Mouse (Mus musculus) midbrain, embryonic 15.5 days (tissue): Measurements from ENCODE around the gene Adh7. TPM values are rescaled to one million over a fixed set of nuclear protein-coding genes. Genes with fewer than 3 reads are reported as not detected.
A peak's percentile ranks its signal among the peaks of the same experiment; 100 is the strongest.

Source experiments
- ATAC-seq: fragments of 200-750 bp; cut with Nextera tagmentation; replicated peaks from 2 replicates; pipeline ENCODE4 v1.8.0; 2017; ENCODE audit warnings: moderate TSS enrichment
- H3K27ac ChIP-seq: fragments of 300-500 bp; sonication (generic); 2 replicates; pipeline ENCODE4 v1.5.1; 2015; ENCODE audit warnings: mild to moderate bottlenecking, inconsistent platforms
- H3K27me3 ChIP-seq: fragments of 300-500 bp; sonication (generic); replicated peaks from 2 replicates; pipeline ENCODE4 v1.6.1; 2015; ENCODE audit warnings: inconsistent platforms
- H3K36me3 ChIP-seq: fragments of 300-500 bp; sonication (generic); replicated peaks from 2 replicates; pipeline ENCODE4 v1.6.1; 2015; ENCODE audit warnings: inconsistent platforms
- H3K4me1 ChIP-seq: fragments of 300-500 bp; sonication (generic); 2 replicates; pipeline ENCODE4 v1.6.1; 2015; ENCODE audit warnings: inconsistent platforms
- H3K4me2 ChIP-seq: fragments of 300-500 bp; sonication (generic); 2 replicates; pipeline ENCODE4 v1.6.1; 2015; ENCODE audit warnings: inconsistent platforms, mild to moderate bottlenecking, moderate library complexity
- H3K4me3 ChIP-seq: fragments of 300-500 bp; sonication (generic); 2 replicates; pipeline ENCODE4 v1.5.1; 2015; ENCODE audit warnings: mild to moderate bottlenecking, inconsistent platforms
- H3K9ac ChIP-seq: fragments of 300-500 bp; sonication (generic); 2 replicates; pipeline ENCODE4 v1.6.1; 2015; ENCODE audit warnings: mild to moderate bottlenecking, inconsistent platforms
- H3K9me3 ChIP-seq: fragments of 300-500 bp; sonication (generic); 2 replicates; pipeline ENCODE4 v1.6.1; 2016; ENCODE audit warnings: inconsistent platforms
- WGBS: fragments of 180-500 bp; shearing (Covaris S2); methylation state at CpG from one replicate; pipeline ENCODE4 v1.1.7; 2015; ENCODE audit warnings: mixed read lengths; 5-methylcytosine and 5-hydroxymethylcytosine counted together
- polyA plus RNA-seq: library from polyadenylated mRNA; unstranded; fragments of >200 nt; fragmentation: Nextera tagmentation; extraction: Ambion mirVana; gene quantifications from 2 replicates; pipeline ENCODE4 v1.2.1, GENCODE M21; 2015

The Adh7 gene
- polyA plus RNA-seq, 1 experiment from 2014 or later, result 1.4 TPM

DNA sequence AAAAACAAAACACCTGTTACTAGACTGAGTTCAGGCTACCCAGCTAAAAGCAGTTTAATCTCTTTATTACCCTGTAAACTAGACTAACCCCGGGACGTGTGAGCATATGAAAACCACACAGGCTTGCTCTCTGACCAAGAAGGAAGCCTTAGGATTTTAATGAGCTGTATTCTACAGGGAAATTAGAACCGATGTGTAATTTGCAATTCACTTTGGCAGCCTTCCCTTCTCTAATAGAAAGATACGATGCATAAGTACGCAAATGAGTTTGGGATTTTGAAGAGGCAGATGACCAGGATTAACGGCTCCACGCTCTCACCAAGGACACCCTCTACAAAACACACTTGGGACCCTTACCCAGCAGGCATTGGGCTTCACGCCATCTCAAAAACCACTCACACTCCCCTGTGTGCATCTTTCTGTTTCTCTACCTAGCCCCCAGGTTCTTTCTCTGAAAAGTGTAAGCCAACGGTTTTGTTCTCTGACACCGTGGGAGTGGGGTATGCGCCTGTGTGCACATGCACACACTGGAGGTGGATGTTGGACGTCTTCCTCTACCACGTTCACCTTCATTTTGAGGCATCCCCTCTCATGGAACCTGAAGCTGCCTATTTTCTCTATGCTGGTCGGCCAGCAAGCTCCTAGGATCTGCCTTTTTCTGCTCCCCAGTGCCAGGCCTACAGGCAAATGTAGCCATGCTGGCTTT, 24.6 kb downstream of the Adh7 start:
- H3K27me3 ChIP-seq, result no peaks in the 10 kb centered on the region
- no peak overlapping the region for H3K9ac ChIP-seq
- no peak overlapping the region for H3K4me2 ChIP-seq
- H3K36me3 ChIP-seq, result no peaks in the 10 kb centered on the region
- no peaks in the 10 kb centered on the region for H3K4me1 ChIP-seq
- no peak overlapping the region for H3K4me3 ChIP-seq
- peak; percentile 55; the same call in 1 of the 2 replicates for ATAC-seq
- H3K27ac ChIP-seq, result no peak overlapping the region
- H3K9me3 ChIP-seq, result no peaks in the 10 kb centered on the region
- 52% methylated on average over 14 of the region's 14 CpGs for WGBS

DNA sequence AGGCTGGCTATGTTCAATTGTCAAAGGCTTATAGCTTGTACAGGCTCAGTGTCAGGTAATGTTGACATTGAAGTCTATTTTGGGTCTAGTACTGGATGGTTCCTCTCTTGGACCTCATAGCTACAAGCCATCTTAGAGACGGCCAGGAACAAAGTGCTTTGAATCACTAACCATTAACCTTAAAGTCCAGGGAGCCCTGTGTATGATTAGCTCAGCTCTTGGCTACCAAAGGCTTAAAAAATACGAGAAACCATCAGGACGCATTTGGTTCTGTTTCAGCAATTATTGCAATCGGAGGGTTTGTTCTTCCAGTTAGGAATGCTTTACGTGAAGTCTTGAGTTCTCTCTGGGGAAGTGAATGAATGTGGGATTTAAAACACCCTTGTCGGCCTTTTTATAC, 25.4 kb downstream of the Adh7 start:
- WGBS, result 92% methylated on average over 6 of the region's 6 CpGs
- Histone ChIP-seq H3K36me3 (no peaks in the 10 kb centered on the region), H3K27me3 (no peaks in the 10 kb centered on the region), H3K9me3 (no peaks in the 10 kb centered on the region), H3K9ac (no peak overlapping the region), H3K27ac (no peak overlapping the region), H3K4me1 (no peaks in the 10 kb centered on the region), H3K4me2 (no peak overlapping the region), H3K4me3 (no peak overlapping the region)
- no peak for ATAC-seq

DNA sequence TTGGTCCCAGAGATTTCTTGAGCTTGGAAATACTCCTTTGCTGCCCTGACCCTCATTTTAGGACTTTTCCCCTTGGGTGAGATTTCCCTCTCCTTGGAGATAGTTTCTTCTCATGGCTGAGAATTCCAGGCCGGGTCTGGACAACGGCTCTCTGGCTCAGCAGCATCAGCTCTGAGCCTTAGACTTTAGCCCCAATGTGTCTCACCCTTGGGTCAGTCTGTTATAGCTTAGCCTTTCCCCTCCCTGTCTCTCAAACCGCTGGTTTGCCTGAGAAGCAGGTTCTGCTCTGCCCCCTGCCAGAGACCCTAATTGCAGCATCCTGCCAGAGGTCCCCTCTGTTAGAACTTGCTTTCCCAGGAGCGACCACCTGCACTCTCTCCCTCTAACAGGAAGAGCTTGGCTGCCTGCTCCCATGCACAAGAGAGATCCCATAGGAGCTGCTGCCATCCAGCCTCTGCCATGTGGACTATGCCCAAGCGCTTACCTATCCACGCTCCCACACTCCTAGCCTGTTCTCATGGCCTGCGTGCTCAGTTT, 26.8 kb downstream of the Adh7 start:
- Histone ChIP-seq H3K4me3 (no peak overlapping the region), H3K4me1 (no peaks in the 10 kb centered on the region), H3K9me3 (no peaks in the 10 kb centered on the region), H3K27me3 (no peaks in the 10 kb centered on the region), H3K4me2 (no peak overlapping the region), H3K27ac (no peak overlapping the region), H3K9ac (no peak overlapping the region), H3K36me3 (no peaks in the 10 kb centered on the region)
- no peak for ATAC-seq
- WGBS, result 73% methylated on average over 7 of the region's 7 CpGs

DNA sequence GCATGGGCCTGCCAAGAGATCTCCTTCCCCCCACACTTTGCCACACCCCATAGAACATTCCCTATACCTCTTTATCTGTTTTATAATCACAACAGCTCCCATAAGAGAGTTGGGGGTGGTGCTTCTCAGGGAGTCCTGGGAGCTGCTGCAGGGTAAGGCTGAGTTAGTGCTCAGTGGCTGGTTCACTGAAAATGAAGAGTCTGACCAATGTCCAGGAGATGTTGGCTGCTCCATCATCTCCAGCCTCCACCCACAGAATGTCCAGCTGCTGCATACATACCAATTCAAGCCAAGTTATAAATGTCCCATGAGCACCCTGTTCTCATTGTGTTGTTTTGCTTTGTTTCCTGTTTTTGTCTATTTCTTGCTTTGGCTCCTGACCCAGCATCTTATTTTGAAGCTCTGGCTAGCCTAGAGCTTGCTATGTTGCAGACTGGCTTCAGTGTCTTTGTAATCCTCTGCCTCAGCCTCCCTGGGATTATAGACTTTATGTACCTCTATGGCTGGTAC, 29.0 kb downstream of the Adh7 start:
- Histone ChIP-seq H3K27ac (no peak overlapping the region), H3K4me1 (no peaks in the 10 kb centered on the region), H3K4me3 (no peak overlapping the region), H3K4me2 (no peak overlapping the region), H3K36me3 (no peaks in the 10 kb centered on the region), H3K9me3 (no peaks in the 10 kb centered on the region), H3K9ac (no peak overlapping the region), H3K27me3 (no peaks in the 10 kb centered on the region)
- no peak for ATAC-seq

DNA sequence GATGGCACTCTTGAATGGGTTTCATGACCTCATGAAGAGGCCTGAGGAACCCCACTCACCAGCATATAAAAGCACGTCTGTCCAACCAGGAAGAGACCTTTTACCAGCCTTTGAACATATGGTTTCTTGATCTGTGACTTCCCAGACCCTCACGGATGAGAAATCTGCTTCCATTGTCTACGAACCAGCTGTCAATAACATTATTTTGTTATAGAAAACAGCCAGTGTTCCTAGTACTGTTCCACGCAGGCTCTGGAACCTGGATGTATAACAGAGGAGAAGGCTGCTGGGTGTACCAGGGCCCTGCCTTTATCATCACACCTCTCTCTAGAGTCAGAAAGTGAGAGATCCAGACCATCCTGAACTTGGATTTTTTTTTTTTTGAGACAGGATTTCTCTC, 29.7 kb downstream of the Adh7 start:
- Histone ChIP-seq H3K27me3 (no peaks in the 10 kb centered on the region), H3K36me3 (no peaks in the 10 kb centered on the region), H3K9ac (no peak overlapping the region), H3K4me2 (no peak overlapping the region), H3K4me1 (no peaks in the 10 kb centered on the region), H3K27ac (no peak overlapping the region), H3K9me3 (no peaks in the 10 kb centered on the region), H3K4me3 (no peak overlapping the region)
- WGBS, result 81% methylated on average over 4 of the region's 4 CpGs
- ATAC-seq, result no peak

DNA sequence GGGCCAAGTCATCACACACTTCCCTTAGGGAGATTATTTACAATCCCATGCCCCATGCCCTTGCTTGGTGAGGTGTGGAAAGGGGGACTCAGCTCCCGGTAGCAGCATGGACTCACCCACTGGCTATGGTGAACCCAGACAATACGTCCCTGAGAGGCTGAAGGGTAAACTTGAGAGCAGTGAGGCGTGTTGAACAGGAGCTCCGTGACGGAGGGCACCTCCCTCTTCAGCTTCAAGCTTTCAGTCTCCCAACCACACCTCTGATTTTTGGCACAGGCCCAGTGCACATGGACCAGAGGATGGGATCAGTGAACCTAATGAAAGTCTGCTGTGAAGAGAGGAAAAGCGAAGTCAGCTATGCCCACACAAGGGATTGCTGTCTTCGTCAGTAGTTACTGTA, 30.5 kb downstream of the Adh7 start:
- no peaks in the 10 kb centered on the region for H3K36me3 ChIP-seq
- no peak for ATAC-seq
- no peak overlapping the region for H3K9ac ChIP-seq
- H3K4me3 ChIP-seq, result no peak overlapping the region
- H3K27ac ChIP-seq, result no peak overlapping the region
- H3K27me3 ChIP-seq, result no peaks in the 10 kb centered on the region
- H3K4me1 ChIP-seq, result no peaks in the 10 kb centered on the region
- no peaks in the 10 kb centered on the region for H3K9me3 ChIP-seq
- WGBS, result 67% methylated on average over 7 of the region's 7 CpGs
- H3K4me2 ChIP-seq, result no peak overlapping the region

DNA sequence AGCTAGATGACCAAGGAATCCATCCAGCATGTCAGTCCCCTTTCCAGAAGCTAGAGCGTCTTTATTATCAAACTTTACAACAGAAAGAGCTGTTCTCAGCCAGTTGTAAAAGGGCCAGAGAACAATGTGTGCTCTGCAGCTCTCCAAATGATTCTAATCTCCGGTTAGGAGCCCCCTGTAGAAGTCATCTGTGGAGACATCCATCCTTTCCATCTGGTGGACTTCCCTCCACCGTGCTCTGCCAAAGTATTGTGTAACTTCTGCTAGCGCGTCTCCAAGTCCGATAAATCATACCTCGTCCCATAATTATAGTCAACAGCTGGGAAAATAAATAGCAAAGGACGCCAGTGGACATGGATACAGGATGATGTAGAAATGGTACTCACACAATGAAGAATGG, 31.2 kb downstream of the Adh7 start:
- WGBS, result 90% methylated on average over 8 of the region's 8 CpGs
- Histone ChIP-seq H3K36me3 (no peaks in the 10 kb centered on the region), H3K9me3 (no peaks in the 10 kb centered on the region), H3K4me1 (no peaks in the 10 kb centered on the region), H3K4me2 (no peak overlapping the region), H3K27ac (no peak overlapping the region), H3K9ac (no peak overlapping the region), H3K27me3 (no peaks in the 10 kb centered on the region), H3K4me3 (no peak overlapping the region)
- ATAC-seq, result no peak

DNA sequence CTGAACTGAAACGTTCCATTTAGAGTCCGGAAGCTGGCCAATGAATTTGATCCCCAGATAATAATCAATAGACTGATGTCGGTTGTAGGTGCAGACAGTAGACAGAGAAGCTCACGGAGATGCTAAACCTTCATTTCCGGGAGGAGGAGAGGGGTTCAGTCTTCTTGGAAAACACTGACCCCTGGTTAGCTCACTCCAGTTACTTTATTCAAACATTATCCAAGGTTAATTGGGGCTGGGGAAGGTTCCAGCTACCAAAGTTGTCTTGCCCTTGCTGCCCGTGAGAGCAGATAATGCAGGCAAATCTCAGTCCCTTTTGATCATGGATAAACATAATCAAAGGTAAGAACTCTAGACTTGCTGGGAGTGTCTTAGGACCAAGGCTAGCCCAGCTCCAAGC, 33.6 kb downstream of the Adh7 start:
- no peaks in the 10 kb centered on the region for H3K9me3 ChIP-seq
- no peak for ATAC-seq
- no peaks in the 10 kb centered on the region for H3K4me1 ChIP-seq
- WGBS, result 89% methylated on average over 6 of the region's 6 CpGs
- H3K27me3 ChIP-seq, result no peaks in the 10 kb centered on the region
- H3K4me3 ChIP-seq, result no peak overlapping the region
- no peak overlapping the region for H3K27ac ChIP-seq
- no peak overlapping the region for H3K4me2 ChIP-seq
- no peak overlapping the region for H3K9ac ChIP-seq
- no peaks in the 10 kb centered on the region for H3K36me3 ChIP-seq

DNA sequence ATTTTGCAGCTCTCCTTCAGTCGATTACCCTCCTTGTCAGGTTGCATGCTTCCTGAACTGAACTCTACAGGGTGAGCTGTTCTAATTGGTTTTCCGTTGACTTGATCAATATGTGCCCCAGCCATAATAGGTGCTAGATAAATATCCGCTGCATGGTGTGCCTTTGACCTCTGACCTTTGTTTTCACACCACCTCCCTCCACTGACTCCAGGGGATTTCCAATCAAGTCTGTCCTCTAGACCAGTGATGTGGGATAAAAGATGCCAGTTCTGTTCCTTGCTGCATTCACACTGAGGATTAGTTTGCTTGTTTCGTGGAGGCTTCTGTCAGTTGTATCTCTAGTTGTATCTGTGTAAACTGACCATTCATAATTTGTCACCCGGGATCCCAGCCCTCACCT, 36.6 kb downstream of the Adh7 start:
- ATAC-seq, result no peak
- H3K4me3 ChIP-seq, result no peak overlapping the region
- no peak overlapping the region for H3K4me2 ChIP-seq
- H3K9ac ChIP-seq, result no peak overlapping the region
- H3K4me1 ChIP-seq, result no peaks in the 10 kb centered on the region
- 36% methylated on average over 5 of the region's 5 CpGs for WGBS
- no peaks in the 10 kb centered on the region for H3K9me3 ChIP-seq
- no peaks in the 10 kb centered on the region for H3K36me3 ChIP-seq
- no peaks in the 10 kb centered on the region for H3K27me3 ChIP-seq
- H3K27ac ChIP-seq, result no peak overlapping the region

DNA sequence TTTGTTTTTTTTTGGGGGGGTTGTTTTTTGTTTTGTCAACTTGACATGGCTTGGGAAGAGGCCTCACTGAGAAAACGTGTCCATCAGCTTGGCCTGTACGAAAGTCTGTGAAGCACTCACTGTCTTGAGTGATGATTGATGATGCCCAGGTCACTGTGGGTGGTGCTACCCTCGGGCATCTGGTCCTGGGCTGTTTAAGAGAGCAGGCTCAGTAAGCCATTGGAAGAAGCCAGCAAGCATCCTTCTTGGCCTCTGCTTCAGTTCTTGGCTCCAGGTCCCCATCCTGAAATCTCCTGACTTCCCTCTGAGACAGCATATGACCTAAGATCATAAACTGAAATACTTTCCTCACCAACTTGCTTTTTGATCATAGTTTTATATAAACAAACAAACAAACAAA, 37.8 kb downstream of the Adh7 start:
- Histone ChIP-seq H3K9me3 (no peaks in the 10 kb centered on the region), H3K27me3 (no peaks in the 10 kb centered on the region), H3K4me3 (no peak overlapping the region), H3K36me3 (no peaks in the 10 kb centered on the region), H3K4me1 (no peaks in the 10 kb centered on the region), H3K27ac (no peak overlapping the region), H3K4me2 (no peak overlapping the region), H3K9ac (no peak overlapping the region)
- no peak for ATAC-seq
- WGBS, result 84% methylated on average over 3 of the region's 3 CpGs

DNA sequence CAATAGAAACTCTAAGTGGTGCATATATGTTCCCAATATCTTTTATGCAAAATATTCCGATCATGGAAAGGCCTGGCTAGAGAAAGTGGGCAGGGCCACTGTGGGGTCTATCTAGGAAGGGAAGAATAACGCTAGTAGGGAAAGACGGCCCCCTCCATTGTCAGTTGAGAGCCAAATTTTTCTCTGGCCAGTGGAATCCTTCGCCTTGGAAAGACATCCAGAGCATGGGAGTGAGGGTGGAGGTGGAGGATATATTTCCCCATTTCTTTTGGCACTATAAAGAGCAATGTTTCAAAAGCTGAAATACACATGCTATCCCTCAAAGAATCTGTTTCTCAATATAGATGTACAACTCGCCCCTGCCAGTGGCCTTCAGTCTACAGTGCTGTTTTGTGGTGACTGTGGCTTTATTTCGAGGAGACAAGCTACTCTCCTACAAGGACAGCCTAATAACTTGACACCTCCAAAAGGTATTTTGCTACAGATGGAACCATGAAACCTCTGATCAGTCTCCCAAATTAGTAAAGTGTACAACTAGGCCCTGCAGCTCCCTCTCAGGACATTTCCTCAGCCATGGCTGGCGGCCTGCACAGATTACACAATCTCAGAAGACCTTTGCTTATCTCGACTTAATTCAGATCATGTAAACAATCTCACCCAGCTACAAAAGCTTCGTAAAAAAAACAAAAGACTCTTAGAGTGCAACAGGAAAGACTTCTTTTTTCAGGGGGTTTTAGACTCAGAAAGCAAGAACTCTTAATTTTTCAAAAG, 38.4 kb downstream of the Adh7 start:
- Histone ChIP-seq H3K27me3 (no peaks in the 10 kb centered on the region), H3K9me3 (no peaks in the 10 kb centered on the region), H3K4me1 (no peaks in the 10 kb centered on the region), H3K4me3 (no peak overlapping the region), H3K9ac (no peak overlapping the region), H3K4me2 (no peak overlapping the region), H3K36me3 (no peaks in the 10 kb centered on the region), H3K27ac (no peak overlapping the region)
- WGBS, result 84% methylated on average over 9 of the region's 9 CpGs
- ATAC-seq, result no peak

DNA sequence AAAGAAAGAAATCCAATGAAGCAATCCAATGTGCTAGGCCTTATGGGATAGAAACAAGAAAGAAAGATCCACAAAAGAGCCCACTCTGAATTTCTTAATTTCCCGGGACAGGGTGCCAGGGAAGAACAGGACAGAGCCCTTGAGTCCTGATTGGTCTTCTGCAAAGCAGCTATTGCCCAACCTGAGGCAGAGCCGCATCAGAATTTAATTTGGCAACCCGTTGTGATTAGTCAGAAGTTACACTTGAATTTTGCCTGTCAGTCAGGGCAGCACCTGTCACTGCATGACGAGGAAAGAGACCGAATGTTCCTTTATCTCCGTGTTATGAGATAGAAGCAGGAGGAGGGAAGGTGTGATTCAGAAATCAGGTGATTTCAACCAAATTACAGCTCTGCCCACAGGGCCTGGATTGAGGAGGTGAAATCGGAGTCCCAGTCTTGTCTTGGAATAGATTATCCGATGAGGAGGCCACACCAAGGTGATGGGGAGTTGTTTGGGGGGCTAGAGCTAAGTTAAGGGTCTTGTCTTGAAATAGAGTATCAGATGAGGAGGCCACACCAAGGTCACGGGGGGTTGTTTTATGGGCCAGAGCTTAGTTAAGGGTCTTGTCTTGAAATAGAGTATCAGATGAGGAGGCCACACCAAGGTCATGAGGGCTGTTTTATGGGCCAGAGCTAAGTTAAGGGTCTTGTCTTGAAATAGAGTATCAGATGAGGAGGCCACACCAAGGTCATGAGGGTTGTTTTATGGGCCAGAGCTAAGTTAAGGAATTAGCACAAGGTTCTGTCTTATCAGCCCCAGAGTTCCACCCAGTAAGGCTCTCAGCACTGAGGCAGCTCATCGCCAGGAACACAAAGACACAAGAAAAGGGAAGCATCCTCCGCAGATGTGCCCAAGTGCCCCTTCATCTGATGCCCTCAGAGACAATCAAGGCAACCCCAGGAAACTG, 43.4 kb downstream of the Adh7 start, which contains the start of gene Adh1:
Gene Adh1 (plus strand): TSS at position 271 of the 949 bp plus-strand sequence.
- 89% methylated on average over 11 of the region's 11 CpGs for WGBS
- no peaks in the 10 kb centered on the region for H3K27me3 ChIP-seq
- no peak within 1 kb of the TSS for H3K4me3 ChIP-seq
- no peak within 1 kb of the TSS for H3K4me2 ChIP-seq
- H3K27ac ChIP-seq, result no peak within 1 kb of the TSS
- ATAC-seq, result no peak
- no peaks in the 10 kb centered on the region for H3K4me1 ChIP-seq
- H3K36me3 ChIP-seq, result no peaks in the 10 kb centered on the region
- no peaks in the 10 kb centered on the region for H3K9me3 ChIP-seq
- H3K9ac ChIP-seq, result no peak within 1 kb of the TSS
